Comparison of ENCODE assay signal across 21 mouse cellular contexts in genomic region chr7:40693755-40694154, GRCm38 (mm10).
DNase-seq lines count a peak whose midpoint lies in the region; ATAC-seq and TF ChIP-seq lines count a peak whose summit lies in the region.
"Had no signal": no experiment of that assay in that cellular context is flagged by ENCODE, and none has a peak within 500 bp of the region (broad histone marks: within the 10 kb centered on the region; RNA-seq: fewer than 3 reads in every experiment).

No protein-coding gene starts in this region.

- DNase-seq in hindbrain, embryonic 14.5 days (ENCODE audit: low spot score): no peak
- DNase-seq in brain, adult 2 months (ENCODE audit: low read depth, low spot score): peak; percentile 20
- peak; percentile 33 for DNase-seq in brain, embryonic 14.5 days (ENCODE audit: low read depth)
- DNase-seq in layer of hippocampus, adult 9-11 months: no peak
- no peak for DNase-seq in layer of hippocampus, postnatal 25 days (ENCODE audit: extremely low spot score in 1 of 2, low spot score in 1 of 2)
- DNase-seq: adrenal gland, adult 2 months; adrenal gland, postnatal 36 days; cerebellum, adult 11-12 months; cerebellum, adult 9-10 months; cerebellum, postnatal 25 days; gastrocnemius, postnatal 10 days; heart, adult 18-20 months; heart, postnatal 10 days; heart, postnatal 4 days had no signal

- no peak overlapping the region for H3K4me3 ChIP-seq in hindbrain, embryonic 14.5 days (replicated peaks; ENCODE audit: low read length)
- no peak overlapping the region for H3K4me3 ChIP-seq in hindbrain, embryonic 13.5 days
- no peak overlapping the region for H3K4me3 ChIP-seq in midbrain, embryonic 16.5 days (ENCODE audit: low read depth, low read length)
- H3K4me3 ChIP-seq: embryonic facial prominence, embryonic 13.5 days; heart, embryonic 10.5 days had no signal

- H3K9me3 ChIP-seq in hindbrain, embryonic 14.5 days (ENCODE audit: control insufficient read depth, low read length): no peaks in the 10 kb centered on the region
- H3K9me3 ChIP-seq in hindbrain, embryonic 13.5 days: no peaks in the 10 kb centered on the region
- H3K9me3 ChIP-seq in midbrain, embryonic 16.5 days (replicated peaks; ENCODE audit: control insufficient read depth, low read length, poor library complexity, severe bottlenecking): no peaks in the 10 kb centered on the region
- H3K9me3 ChIP-seq: embryonic facial prominence, embryonic 13.5 days; heart, embryonic 10.5 days had no signal

- H3K36me3 ChIP-seq in hindbrain, embryonic 14.5 days (replicated peaks; ENCODE audit: control insufficient read depth, insufficient read depth): no peaks in the 10 kb centered on the region
- H3K36me3 ChIP-seq in hindbrain, embryonic 13.5 days: no peaks in the 10 kb centered on the region
- H3K36me3 ChIP-seq in midbrain, embryonic 16.5 days (ENCODE audit: control insufficient read depth, insufficient read depth, low read length): no peaks in the 10 kb centered on the region
- H3K36me3 ChIP-seq: embryonic facial prominence, embryonic 13.5 days; heart, embryonic 10.5 days had no signal

- TF ChIP-seq CTCF in brain, embryonic 14.5 days (IDR thresholded peaks at IDR 0.05; ENCODE audit: borderline replicate concordance, extremely low read depth, insufficient read depth, insufficient read length): no peak

- no peaks in the 10 kb centered on the region for H3K27me3 ChIP-seq in hindbrain, embryonic 14.5 days (ENCODE audit: control insufficient read depth, insufficient read depth, low read length)
- no peaks in the 10 kb centered on the region for H3K27me3 ChIP-seq in hindbrain, embryonic 13.5 days
- no peaks in the 10 kb centered on the region for H3K27me3 ChIP-seq in midbrain, embryonic 16.5 days (ENCODE audit: control insufficient read depth, insufficient read depth, low read depth, low read length)
- H3K27me3 ChIP-seq: embryonic facial prominence, embryonic 13.5 days had no signal

- no peak overlapping the region for H3K4me2 ChIP-seq in hindbrain, embryonic 14.5 days (replicated peaks)
- no peak overlapping the region for H3K4me2 ChIP-seq in hindbrain, embryonic 13.5 days
- no peak overlapping the region for H3K4me2 ChIP-seq in midbrain, embryonic 16.5 days (ENCODE audit: low read length)
- H3K4me2 ChIP-seq: embryonic facial prominence, embryonic 13.5 days had no signal

- ATAC-seq in hindbrain, embryonic 14.5 days (ENCODE audit: low FRiP score): 0 out of 2 replicates have a peak, but pooled peaks have one; percentile 43
- ATAC-seq in hindbrain, embryonic 13.5 days (ENCODE audit: low FRiP score): no peak
- peak; percentile 83 for ATAC-seq in midbrain, embryonic 16.5 days
- ATAC-seq: hindbrain, embryonic 16.5 days; inflammation-experienced regulatory T-cells, adult 6 months; intestine, postnatal 0 days had no signal

- 73% methylated on average over 5 of the region's 5 CpGs for WGBS in hindbrain, embryonic 14.5 days
- WGBS in hindbrain, embryonic 13.5 days: 72% methylated on average over 5 of the region's 5 CpGs
- 59% methylated on average over 5 of the region's 5 CpGs for WGBS in midbrain, embryonic 16.5 days

- H3K27ac ChIP-seq in hindbrain, embryonic 14.5 days: no peak overlapping the region
- H3K27ac ChIP-seq in hindbrain, embryonic 13.5 days: no peak overlapping the region
- no peak overlapping the region for H3K27ac ChIP-seq in midbrain, embryonic 16.5 days (ENCODE audit: low read length)
- H3K27ac ChIP-seq: embryonic facial prominence, embryonic 13.5 days; heart, embryonic 10.5 days had no signal

- no peak for TF ChIP-seq POLR2A in brain, embryonic 14.5 days (IDR thresholded peaks at IDR 0.05; ENCODE audit: borderline replicate concordance, extremely low read depth, insufficient read depth, insufficient read length, poor library complexity, severe bottlenecking)

- no peaks in the 10 kb centered on the region for H3K4me1 ChIP-seq in hindbrain, embryonic 14.5 days (replicated peaks; ENCODE audit: control insufficient read depth, insufficient read depth, low read length)
- H3K4me1 ChIP-seq in hindbrain, embryonic 13.5 days (replicated peaks): no peaks in the 10 kb centered on the region
- H3K4me1 ChIP-seq in midbrain, embryonic 16.5 days (ENCODE audit: control insufficient read depth, insufficient read depth, low read length): no peaks in the 10 kb centered on the region
- H3K4me1 ChIP-seq: embryonic facial prominence, embryonic 13.5 days; heart, embryonic 10.5 days had no signal

- H3K9ac ChIP-seq in hindbrain, embryonic 14.5 days: no peak overlapping the region
- no peak overlapping the region for H3K9ac ChIP-seq in hindbrain, embryonic 13.5 days
- no peak overlapping the region for H3K9ac ChIP-seq in midbrain, embryonic 16.5 days (ENCODE audit: low read depth, low read length)
- H3K9ac ChIP-seq: embryonic facial prominence, embryonic 13.5 days had no signal

Comparison
In these comparisons a context has a peak if more than half of its experiments do, and no peak if none do; other contexts are left out.
1. DNase-seq: peak in brain, adult 2 months (single experiment) and brain, embryonic 14.5 days (single experiment); none in hindbrain, embryonic 14.5 days (single experiment), layer of hippocampus, adult 9-11 months (single experiment) and layer of hippocampus, postnatal 25 days (0 of 2).